Mouse (Mus musculus): ENCODE data around the gene Epn2.

- TF ChIP-seq CTCF (IDR thresholded peaks at IDR 0.05; ENCODE audit: insufficient read depth, low read length): no peak
- no peak for TF ChIP-seq POLR2A (IDR thresholded peaks at IDR 0.05; ENCODE audit: borderline replicate concordance, extremely low read depth, low read depth, low read length)
These were observed 39.1 kb upstream of the Epn2 start for GRCm38 (mm10) chr11:61618571-61618970.

Data from lung, adult 2 months (tissue).